Mouse (Mus musculus): ENCODE data around the gene Tmsb15b1. TPM values are rescaled to one million over a fixed set of nuclear protein-coding genes. Genes with fewer than 3 reads are reported as not detected.
"Not testable (repeated sequence)": the region's sequence is repeated elsewhere in the genome, so short reads cannot be mapped to it uniquely, and the experiment has no call there.

Tmsb15b1 gene
- polyA plus RNA-seq (2016; fragmentation: Nextera tagmentation; extraction: Ambion mirVana): 16.3 and 17.4 TPM in 2 replicates

DNA sequence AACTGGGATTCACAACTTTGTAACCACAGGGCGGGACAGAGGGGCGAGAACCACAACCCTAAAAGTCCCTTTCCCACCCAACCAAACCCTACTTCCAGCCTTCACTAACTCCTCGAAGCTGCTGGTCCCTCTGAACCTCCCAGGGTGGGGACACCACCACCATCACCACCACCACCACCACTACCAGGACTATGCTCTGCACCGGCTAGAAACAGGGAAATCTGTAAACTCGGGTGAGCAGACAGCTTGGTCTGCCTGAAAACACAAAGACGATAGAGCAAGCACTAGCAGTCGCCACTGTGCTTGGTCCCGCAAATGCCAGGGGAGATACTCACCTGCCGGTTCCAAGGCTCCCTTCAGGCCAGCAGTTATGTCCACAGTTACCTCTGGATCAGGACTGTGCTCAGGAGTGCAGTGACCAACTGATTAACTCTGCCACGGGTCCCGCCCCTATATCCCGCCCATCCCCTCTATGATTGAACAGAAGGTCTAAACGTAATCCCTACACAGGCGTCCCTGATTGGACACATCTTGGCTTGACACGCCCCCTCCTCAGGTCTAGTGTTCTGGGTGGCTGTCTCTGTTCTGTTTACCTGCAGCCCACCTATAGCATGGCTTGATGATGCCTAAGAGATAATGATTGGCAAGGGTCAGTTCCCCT is at the start of gene Tmsb15b1, which contains the start of gene Tmsb15l:
Gene Tmsb15b1, minus strand, starts transcription at position 451 of the 661 bp plus-strand sequence.
Gene Tmsb15l, minus strand, starts transcription at position 446 of the 661 bp plus-strand sequence.
- peak; percentile 62 for DNase-seq (ENCODE audit: extremely low spot score, low spot score)
- Histone ChIP-seq H3K4me3 (peak within 1 kb of the TSS; percentile 53), H3K4me1 (0 out of 2 replicates have a peak, but pooled peaks cover 2% of the 10 kb centered on the region), H3K27ac (no peak within 1 kb of the TSS), H3K36me3 (replicated peaks) (no peaks in the 10 kb centered on the region), H3K27me3 (ENCODE audit: poor library complexity, severe bottlenecking) (0 out of 2 replicates have a peak, but pooled peaks cover 4% of the 10 kb centered on the region), H3K9me3 (no peaks in the 10 kb centered on the region)
- 26% methylated on average over 15 of the region's 15 CpGs for WGBS

DNA sequence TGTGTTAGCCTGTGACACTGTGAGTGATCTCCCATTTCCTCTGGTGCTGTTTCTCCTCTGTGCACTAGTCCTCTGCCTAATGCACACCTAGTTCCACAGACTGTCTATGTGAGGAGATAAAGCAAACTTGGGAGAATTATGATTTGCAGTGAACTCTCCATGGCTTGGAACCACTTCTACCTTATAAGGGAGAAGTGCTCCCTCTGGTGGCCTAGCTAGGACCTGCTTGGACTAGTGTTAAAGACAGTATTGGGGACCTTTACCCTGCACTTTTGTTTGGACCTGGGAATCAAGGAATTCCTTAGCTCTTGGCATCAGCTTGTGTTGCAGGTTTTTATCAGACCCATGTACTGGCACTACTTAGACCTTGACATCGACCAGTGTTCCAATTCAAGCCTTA is 42.6 kb upstream of the Tmsb15b1 start:
- H3K27me3 ChIP-seq (ENCODE audit: poor library complexity, severe bottlenecking): no peaks in the 10 kb centered on the region
- H3K9me3 ChIP-seq: no peaks in the 10 kb centered on the region

DNA sequence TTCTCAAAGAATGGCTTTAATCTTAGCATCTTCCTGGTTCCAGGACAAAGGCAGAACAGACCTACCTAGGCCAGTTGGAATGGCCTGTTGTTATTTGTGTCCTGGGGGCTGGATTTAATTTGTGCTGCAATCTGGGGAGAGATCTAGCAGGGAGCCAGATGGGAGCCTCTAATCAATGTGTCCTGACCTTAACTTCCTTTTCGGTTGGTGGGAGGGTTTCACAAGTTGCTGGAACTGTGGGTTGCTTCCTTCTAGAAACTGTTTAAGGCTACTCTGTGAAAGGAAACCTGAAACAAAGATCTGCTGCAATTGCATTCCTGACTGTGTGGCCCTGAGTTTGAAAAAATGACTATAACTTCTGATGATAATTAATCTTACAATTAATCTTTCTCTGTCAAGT is 41.0 kb upstream of the Tmsb15b1 start:
- WGBS: 83% methylated on average over 1 of the region's 1 CpGs
- no peaks in the 10 kb centered on the region for H3K36me3 ChIP-seq (replicated peaks)
- DNase-seq (ENCODE audit: extremely low spot score, low spot score): no peak
- H3K27me3 ChIP-seq (ENCODE audit: poor library complexity, severe bottlenecking): no peaks in the 10 kb centered on the region
- no peaks in the 10 kb centered on the region for H3K9me3 ChIP-seq
- no peaks in the 10 kb centered on the region for H3K4me1 ChIP-seq
- no peak overlapping the region for H3K27ac ChIP-seq
- H3K4me3 ChIP-seq: no peak overlapping the region

More for the DNA sequence above, 42.6 kb upstream of the Tmsb15b1 start:
- no peaks in the 10 kb centered on the region for H3K36me3 ChIP-seq (replicated peaks)
- peak; percentile 25 for DNase-seq (ENCODE audit: extremely low spot score, low spot score)
- H3K4me1 ChIP-seq: no peaks in the 10 kb centered on the region
- 38% methylated on average over 1 of the region's 1 CpGs for WGBS
- H3K27ac ChIP-seq: no peak overlapping the region
- no peak overlapping the region for H3K4me3 ChIP-seq

DNA sequence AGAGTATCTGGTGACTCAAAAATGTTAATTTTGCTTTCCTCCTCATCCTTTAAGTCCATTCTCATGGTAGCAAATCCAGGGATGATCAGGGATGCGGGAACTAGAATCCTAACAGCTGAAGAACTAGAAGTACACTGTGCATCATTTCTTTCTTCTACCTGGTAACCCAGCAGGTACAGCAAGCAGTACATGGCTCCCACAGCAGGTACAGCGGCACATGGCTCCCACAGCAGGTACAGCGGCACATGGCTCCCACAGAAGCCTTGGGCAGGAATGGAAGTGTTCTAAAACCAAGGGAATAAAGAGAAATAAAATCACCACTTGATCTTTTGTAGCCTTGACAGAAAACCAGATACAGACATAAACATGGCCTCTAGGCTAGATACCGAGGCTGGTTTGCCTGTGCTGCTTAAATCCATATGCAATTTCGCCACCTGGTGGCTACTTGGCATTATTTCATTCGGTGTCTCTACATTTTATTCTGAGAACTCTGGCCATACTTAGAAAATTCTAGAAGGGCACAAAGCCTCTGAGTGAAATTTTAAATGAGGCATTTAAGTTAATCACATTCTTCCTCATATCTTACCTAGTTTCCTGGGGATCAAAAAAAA is 38.5 kb upstream of the Tmsb15b1 start:
- Histone ChIP-seq H3K27ac (no peak overlapping the region), H3K4me3 (no peak overlapping the region), H3K4me1 (no peaks in the 10 kb centered on the region), H3K27me3 (ENCODE audit: poor library complexity, severe bottlenecking) (no peaks in the 10 kb centered on the region), H3K9me3 (no peaks in the 10 kb centered on the region), H3K36me3 (replicated peaks) (peaks cover 7% of the 10 kb centered on the region)
- DNase-seq (ENCODE audit: extremely low spot score, low spot score): peak; percentile 23
- WGBS: 56% methylated on average over 6 of the region's 6 CpGs

DNA sequence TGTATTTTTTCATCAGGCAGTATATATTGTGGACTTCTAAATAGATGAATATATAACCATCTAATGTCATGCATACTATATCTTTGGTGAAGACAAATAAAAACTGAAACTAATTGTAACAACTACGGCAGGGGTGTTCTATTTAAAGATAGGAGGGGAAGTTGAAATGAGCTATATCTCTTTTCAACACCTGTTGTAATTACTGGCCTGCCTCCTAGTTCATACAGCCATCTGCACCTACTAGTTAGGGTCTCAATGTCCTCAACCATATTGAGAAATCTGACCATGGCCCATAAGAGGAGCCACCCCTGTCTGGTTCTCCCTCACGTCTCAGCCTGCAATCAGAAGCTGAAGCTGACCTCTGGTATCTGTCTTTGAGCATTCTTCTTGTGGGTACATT is 19.6 kb upstream of the Tmsb15b1 start:
- no peak for DNase-seq (ENCODE audit: extremely low spot score, low spot score)
- peaks cover 13% of the 10 kb centered on the region for H3K4me1 ChIP-seq
- no peak overlapping the region for H3K4me3 ChIP-seq
- no peak overlapping the region for H3K27ac ChIP-seq
- no peaks in the 10 kb centered on the region for H3K9me3 ChIP-seq
- 88% methylated on average over 2 of the region's 2 CpGs for WGBS
- H3K36me3 ChIP-seq (replicated peaks): peaks cover 6% of the 10 kb centered on the region; the same call in 1 of the 2 replicates
- H3K27me3 ChIP-seq (ENCODE audit: poor library complexity, severe bottlenecking): peaks cover 59% of the 10 kb centered on the region

DNA sequence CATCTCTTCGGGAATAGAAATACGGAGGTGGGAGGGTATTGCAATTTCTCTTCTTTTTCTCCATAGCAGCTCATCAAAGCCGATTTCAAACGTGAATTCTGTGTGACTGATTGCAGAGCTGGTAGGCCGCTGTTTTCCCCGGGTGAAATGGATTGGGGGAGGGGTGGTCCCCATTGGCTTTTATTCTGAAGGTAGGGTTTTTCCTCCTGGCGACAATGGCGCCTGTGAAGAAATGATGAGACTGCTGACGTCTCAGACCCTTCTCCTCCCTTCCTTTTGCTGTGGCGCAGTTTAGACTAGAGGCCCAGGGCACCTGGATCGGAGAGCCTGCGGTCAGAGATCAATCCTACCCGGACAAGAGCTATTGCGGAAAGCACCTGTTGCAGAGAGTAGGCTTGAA is 17.0 kb upstream of the Tmsb15b1 start:
- Histone ChIP-seq H3K9me3 (no peaks in the 10 kb centered on the region), H3K27ac (peak overlapping the region; percentile 84), H3K4me3 (peak overlapping the region; percentile 54), H3K27me3 (ENCODE audit: poor library complexity, severe bottlenecking) (peaks cover 72% of the 10 kb centered on the region), H3K4me1 (peaks cover 13% of the 10 kb centered on the region), H3K36me3 (replicated peaks) (peaks cover 6% of the 10 kb centered on the region; the same call in 1 of the 2 replicates)
- peak; percentile 18 for DNase-seq (ENCODE audit: extremely low spot score, low spot score)
- 35% methylated on average over 14 of the region's 14 CpGs for WGBS

DNA sequence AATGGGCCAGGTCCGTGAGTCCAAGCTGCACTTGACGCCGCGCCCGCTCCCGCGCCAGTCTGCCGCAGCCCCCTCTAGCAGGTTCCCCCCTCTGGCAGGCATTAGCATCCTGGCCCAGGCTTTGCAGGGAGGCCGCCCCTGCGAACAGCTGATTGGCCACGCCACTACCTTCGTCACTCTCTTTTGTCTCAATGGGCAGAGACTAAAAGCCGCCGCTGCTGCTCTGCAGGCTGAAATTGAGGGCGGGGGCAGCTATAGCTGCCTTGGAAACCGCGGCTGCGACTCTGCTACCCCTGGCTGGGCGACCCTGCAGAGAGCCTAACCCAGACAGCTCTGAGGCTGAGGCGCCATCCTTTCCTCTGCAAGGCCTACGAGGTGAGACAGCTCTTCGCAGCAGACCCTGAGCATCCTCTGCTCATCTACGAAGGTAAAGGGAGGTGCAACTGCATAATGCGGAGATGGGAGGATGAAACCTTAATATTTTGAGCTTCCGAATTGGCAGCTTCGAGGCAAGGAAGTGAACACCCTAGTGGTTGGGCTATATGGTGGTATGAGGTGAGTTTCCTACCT is 16.4 kb upstream of the Tmsb15b1 start, which contains the start of gene Zcchc18:
Gene Zcchc18, plus strand, starts transcription at position 178 of the 570 bp plus-strand sequence.
- H3K9me3 ChIP-seq: no peaks in the 10 kb centered on the region
- peaks cover 6% of the 10 kb centered on the region; the same call in 1 of the 2 replicates for H3K36me3 ChIP-seq (replicated peaks)
- peak within 1 kb of the TSS; percentile 54 for H3K4me3 ChIP-seq
- WGBS: 18% methylated on average over 26 of the region's 26 CpGs
- peaks cover 70% of the 10 kb centered on the region for H3K27me3 ChIP-seq (ENCODE audit: poor library complexity, severe bottlenecking)
- DNase-seq (ENCODE audit: extremely low spot score, low spot score): peak; percentile 81
- H3K27ac ChIP-seq: peak within 1 kb of the TSS; percentile 84
- H3K4me1 ChIP-seq: peaks cover 13% of the 10 kb centered on the region

DNA sequence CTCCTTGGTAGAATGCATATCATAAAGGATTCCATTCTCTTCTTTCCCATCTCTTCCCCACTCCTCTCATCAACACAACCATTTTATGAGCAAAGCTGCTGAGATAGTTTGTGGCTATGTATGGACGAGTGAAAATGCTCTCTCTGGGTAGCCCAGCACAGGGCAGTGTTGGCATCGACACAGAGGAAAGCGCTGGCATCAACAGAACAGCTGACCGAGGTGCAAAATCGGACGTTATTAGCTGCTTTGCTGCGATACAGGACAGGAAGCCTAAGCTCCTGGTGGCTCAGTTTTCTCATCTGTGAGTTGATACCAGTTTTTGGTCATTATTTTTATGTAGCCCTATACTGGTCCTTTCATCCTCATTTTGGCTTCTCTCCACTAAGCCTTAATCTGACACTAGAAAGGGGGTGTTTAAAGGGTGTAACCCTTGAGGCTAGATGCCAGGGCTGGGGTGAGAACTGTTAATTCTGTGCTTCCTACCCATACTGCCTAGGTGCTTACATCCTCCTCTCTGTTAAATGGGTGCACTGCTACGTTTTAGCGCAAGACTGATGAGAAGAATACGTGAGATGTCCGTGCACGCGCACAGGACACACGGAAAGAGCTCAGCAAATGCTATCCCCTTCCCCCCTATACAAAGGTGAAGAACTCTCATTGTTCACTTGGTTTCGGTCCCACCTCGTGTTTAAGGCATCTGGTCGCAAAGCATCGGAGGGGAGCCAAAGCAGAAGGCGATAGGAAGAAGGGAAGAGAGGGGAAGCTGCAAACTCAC is 15.7 kb upstream of the Tmsb15b1 start:
- peak overlapping the region; percentile 84 for H3K27ac ChIP-seq
- H3K9me3 ChIP-seq: no peaks in the 10 kb centered on the region
- 28% methylated on average over 19 of the region's 19 CpGs for WGBS
- peaks cover 69% of the 10 kb centered on the region for H3K27me3 ChIP-seq (ENCODE audit: poor library complexity, severe bottlenecking)
- H3K4me3 ChIP-seq: peak overlapping the region; percentile 54
- no peak for DNase-seq (ENCODE audit: extremely low spot score, low spot score)
- H3K4me1 ChIP-seq: peaks cover 13% of the 10 kb centered on the region
- peaks cover 6% of the 10 kb centered on the region; the same call in 1 of the 2 replicates for H3K36me3 ChIP-seq (replicated peaks)

DNA sequence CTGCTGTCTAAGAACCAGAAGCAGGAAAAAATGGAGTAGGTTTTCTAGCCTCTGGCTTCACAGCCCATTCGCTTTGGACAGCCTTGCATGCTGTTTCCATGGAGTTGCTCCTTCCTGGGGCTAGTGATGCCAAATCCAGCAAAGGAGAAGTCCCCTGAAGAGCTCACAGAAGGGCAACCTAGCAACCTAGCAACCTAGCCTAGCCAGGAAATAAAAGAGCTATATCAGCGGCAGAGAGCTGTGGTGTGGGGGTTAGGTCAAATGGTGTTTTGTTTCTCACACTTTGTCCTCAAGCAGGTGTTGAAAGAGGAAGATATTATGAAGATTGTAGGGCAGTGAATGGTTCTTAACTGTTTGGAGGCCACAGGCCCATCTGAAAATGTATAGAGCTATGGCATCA is 14.6 kb upstream of the Tmsb15b1 start:
- Histone ChIP-seq H3K4me1 (peaks cover 13% of the 10 kb centered on the region), H3K36me3 (replicated peaks) (peaks cover 6% of the 10 kb centered on the region; the same call in 1 of the 2 replicates), H3K27ac (no peak overlapping the region), H3K9me3 (no peaks in the 10 kb centered on the region), H3K4me3 (no peak overlapping the region), H3K27me3 (ENCODE audit: poor library complexity, severe bottlenecking) (peaks cover 58% of the 10 kb centered on the region)
- no peak for DNase-seq (ENCODE audit: extremely low spot score, low spot score)
- WGBS: 75% methylated on average over 2 of the region's 2 CpGs

DNA sequence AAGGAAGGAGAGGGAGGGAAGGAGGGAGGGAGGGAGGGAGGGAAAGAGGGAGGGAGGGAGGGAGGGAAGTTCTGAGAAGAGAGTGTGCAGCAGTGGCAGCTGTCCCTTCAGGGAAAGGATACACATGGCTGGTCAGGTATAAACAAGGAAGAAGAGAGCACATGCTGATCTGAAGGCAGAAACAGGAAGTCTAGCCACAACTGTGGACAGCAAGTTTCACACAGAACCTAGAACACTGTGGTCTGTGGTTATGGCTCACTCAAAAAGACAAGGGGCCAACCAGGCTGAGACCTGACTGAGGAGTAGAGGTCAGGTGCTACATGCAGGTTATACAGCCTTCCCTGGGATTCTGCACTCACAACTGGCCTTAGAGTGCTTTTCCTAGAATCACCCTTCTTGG is 9.4 kb upstream of the Tmsb15b1 start:
- Histone ChIP-seq H3K4me3 (no peak overlapping the region), H3K9me3 (no peaks in the 10 kb centered on the region), H3K27ac (no peak overlapping the region), H3K27me3 (ENCODE audit: poor library complexity, severe bottlenecking) (peaks cover 18% of the 10 kb centered on the region), H3K4me1 (no peaks in the 10 kb centered on the region), H3K36me3 (replicated peaks) (no peaks in the 10 kb centered on the region)
- DNase-seq (ENCODE audit: extremely low spot score, low spot score): no peak

DNA sequence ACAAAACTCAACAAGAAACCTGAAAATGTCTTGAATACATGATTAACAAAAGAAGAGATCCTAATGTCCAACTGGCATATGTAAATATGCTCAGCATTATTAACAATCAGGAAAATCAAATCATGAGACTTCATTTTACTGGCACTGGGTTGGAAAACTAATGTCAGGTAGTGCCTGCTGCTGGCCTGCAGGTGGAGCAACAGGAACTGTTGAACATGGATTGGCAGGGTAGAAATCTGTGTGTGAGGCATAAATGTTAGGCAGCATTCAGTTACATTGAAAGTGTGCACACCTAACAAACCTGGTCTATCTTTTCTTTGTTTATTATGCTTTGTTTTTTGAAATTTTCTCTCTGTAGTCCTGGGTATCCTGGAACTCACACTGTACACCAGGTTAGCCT is 1.9 kb upstream of the Tmsb15b1 start:
- no peak overlapping the region for H3K4me3 ChIP-seq
- no peak for DNase-seq (ENCODE audit: extremely low spot score, low spot score)
- no peaks in the 10 kb centered on the region for H3K36me3 ChIP-seq (replicated peaks)
- 0 out of 2 replicates have a peak, but pooled peaks cover 2% of the 10 kb centered on the region for H3K4me1 ChIP-seq
- H3K27me3 ChIP-seq (ENCODE audit: poor library complexity, severe bottlenecking): peaks cover 11% of the 10 kb centered on the region
- no peak overlapping the region for H3K27ac ChIP-seq
- no peaks in the 10 kb centered on the region for H3K9me3 ChIP-seq

DNA sequence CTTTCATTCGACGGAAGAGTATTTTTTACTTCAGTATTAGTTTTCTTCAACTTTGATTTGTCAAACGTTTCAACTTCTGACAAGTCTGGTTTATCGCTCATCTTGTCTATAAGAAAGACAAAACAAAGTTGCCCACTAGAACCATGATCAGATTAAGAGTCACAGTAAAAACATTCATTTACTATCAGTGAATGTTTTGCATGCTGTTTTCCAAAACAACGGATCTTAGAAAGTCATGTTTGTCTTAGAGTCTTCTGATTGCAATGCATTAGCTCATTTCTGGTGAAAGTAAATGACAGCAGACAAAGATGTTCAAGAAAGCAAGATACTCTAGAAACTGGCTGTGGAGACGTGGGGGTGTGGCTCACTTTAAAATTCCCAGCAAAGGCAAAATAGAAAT is 1.3 kb downstream of the Tmsb15b1 start, which contains the start of gene Tmsb15b2:
Gene Tmsb15b2, minus strand, starts transcription at position 101 of the 400 bp plus-strand sequence.
- not testable (repeated sequence) for DNase-seq (ENCODE audit: extremely low spot score, low spot score); H3K36me3 ChIP-seq (replicated peaks); H3K4me1 ChIP-seq; H3K27ac ChIP-seq; H3K27me3 ChIP-seq (ENCODE audit: poor library complexity, severe bottlenecking); H3K9me3 ChIP-seq
- peak within 1 kb of the TSS; percentile 53 for H3K4me3 ChIP-seq
- 88% methylated on average over 6 of the region's 6 CpGs for WGBS
